Mouse (Mus musculus): ENCODE results near the gene Gm20479. TPM values are rescaled to one million over a fixed set of nuclear protein-coding genes. Genes with fewer than 3 reads are reported as not detected.

Gene Gm20479
- total RNA-seq, 2 experiments from 2014 or later, result not detected

DNA sequence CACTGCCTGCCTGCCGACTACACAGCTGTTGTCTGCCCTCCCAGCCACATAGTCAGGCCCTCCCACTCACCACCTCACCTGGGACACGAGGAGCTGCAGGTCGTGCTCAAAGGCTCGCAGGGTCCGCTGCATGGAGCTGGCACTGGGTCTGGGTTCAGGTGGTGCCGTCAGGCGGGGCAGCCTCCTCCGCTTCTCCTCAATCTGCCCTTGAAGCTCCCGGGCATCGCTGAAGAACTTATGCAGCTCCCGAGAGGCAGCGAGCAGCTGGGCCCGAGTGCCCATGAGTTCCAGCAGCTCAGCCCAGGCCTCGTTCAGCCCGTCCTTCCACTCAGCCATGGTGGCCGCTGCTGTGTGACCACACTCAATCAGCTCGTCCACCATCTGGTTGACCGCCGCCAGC, 11.9 kb upstream of the Gm20479 start:
- no peak for DNase-seq
- intact Hi-C loops (cut with DNase I), result no loop called here

DNA sequence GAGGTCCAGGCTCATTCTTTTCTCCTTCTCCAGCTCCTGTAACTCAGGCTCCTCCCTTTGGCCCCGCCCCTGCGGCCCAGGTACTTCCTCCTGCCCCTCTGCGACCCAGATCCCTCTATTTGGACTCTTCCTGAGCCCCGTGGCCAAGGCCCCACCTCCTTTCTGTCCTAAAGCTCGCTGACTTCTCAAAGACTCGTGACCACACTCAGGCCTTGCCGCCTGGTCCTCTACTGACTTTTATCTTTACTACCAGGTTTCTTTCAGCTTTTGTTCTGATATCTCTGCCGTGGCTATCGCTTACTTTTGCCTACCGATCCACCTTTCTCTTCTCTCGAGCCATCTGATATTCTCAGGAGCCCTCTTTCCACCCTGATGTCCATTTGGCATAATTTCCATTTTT, 10.8 kb upstream of the Gm20479 start:
- no peak for DNase-seq
- intact Hi-C loops (cut with DNase I), result no loop called here

- no peak for DNase-seq
- intact Hi-C loops (cut with DNase I), result no loop called here
These were observed 9.0 kb upstream of the Gm20479 start for GRCm38 (mm10) chr7:27366082-27366844.

DNA sequence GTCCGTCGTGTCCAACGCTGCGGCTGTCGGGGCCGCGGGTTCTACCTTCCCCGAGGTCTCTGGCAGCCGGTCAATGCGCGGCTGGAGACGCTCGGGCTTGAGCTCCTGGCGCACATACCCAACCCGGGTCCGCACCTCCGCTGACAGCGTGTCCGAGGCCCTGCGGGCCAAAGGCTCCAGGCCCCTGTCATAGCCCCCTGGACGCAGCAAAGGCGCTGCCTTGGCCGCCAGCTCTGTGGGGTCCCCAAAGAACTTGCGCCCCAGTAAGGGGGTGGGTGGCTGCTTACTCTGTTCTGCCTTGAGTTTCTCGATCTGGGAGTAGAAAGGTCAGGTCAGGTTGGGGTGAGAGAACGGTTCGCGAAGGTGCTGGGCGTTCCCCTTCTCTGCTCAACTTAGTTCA, 7.2 kb upstream of the Gm20479 start:
- DNase-seq, result no peak
- intact Hi-C loops (cut with DNase I), result no loop called here

GRCm38 (mm10) chr7:27361283-27361946, 4.2 kb upstream of the Gm20479 start:
- peak; percentile 100 for DNase-seq
- intact Hi-C loops (cut with DNase I), result no loop called here

- DNase-seq, result no peak
- intact Hi-C loops (cut with DNase I), result no loop called here
These were observed 3.5 kb upstream of the Gm20479 start for GRCm38 (mm10) chr7:27360749-27361148.

GRCm38 (mm10) chr7:27359706-27360358, 2.6 kb upstream of the Gm20479 start:
- DNase-seq, result no peak
- intact Hi-C loops (cut with DNase I), result no loop called here

DNA sequence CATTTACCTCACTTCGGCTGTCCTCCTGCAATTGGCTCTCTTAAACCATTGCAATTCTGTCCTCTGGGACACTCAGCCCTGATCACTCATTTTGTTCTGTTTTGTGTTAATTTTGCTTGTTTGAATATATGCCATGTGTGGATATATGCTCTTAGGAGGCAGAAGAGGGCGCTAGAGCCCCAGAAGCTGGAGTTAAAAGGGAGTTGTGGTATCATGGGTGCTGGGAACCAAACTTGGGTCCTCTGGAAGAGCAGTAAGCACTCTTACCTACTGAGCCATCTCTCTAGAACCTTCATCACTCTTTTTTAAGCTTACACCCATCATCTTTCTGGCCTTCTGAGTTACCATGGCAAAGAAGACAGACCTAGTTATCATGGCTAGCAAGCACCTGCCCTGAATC, 1.9 kb upstream of the Gm20479 start:
- intact Hi-C loops (cut with DNase I), result no loop called here
- DNase-seq, result no peak

DNA sequence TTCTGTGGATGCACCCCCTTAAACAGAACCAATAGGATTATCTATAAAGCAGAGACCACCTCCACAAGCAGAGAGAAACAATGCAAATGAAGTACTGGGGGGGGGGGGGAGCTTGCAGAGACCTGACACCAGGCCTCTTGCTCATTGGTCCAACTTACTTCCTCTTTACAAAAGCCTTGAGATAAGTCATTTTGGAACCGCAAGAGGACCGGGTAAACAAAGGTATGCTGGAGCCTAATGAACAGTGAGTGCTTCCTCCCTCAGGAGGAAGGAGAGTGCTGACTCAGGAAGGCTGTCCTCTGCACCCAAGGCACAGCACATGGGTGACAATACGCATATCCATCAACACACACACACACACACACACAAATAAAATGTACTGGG, 368 bp upstream of the Gm20479 start:
- intact Hi-C loops (cut with DNase I), result no loop called here
- DNase-seq, result no peak

DNA sequence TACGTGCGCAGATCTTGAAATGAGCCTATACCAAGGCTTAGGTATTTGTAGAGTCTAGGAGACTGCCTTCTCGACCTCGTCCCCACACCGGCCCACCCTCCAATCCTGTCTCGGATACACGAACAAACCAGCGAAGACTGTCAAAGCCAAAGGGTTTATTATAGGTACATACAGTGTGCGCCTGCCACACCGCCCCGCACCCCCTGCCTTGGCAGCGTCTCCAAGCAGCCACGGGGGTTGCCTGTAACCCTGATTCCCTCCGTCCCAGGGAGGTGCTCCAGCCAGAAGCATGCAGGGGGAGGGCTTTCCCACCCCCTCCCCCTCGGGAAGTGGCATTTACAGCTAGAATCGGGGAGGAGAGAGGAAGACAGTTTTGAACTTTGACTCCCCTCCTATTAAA, 971 bp downstream of the Gm20479 start:
- intact Hi-C loops (cut with DNase I), result no loop called here
- no peak for DNase-seq

DNA sequence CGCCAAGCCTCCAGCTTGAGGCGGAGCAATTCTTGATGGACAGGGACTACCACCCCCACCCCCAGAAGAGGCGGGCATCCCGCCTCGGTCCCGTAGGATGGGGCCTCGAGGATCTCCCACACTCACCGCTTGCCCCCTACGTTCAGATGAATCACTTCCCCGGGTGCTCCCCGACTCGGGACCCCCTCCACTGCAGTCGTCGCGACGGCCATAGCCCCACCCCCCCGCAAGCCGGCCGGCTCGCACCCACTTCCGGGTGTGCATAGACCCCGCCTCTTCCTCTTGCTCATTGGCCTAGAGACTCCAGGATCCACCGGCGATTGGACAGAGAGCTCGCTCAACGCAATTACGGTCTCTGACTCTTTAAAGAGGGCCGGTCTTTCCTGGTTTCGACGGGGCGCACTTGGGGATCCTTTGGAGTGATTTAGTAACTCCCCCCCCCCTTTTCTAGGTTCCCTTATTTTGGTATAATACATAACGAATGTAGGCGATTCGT, 1.4 kb downstream of the Gm20479 start, which contains the start of gene Shkbp1:
TSS of gene Shkbp1 (minus strand) at position 275 of the 496 bp plus-strand sequence.
- peak; percentile 88 for DNase-seq
- intact Hi-C loops (cut with DNase I), result no loop called here

DNA sequence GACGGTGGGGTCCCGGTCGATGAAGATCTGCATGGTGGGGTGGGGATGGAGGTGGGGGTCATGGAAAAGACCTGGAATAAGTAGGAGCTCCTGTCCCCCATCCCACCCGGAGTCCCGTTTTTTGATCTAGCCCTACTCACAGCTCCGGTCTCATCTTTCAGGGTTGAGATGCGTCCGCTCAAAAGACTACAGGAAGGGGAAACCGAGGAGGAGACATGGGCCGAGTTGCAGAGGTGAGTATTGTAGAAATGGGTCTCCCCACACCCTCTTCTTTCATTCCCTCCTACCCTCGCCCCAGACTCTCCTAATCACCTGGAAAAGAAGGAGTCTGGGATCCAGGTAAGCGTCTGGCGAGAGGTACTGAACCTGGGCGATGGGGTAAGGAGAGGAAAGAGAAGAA, 2.0 kb downstream of the Gm20479 start:
- intact Hi-C loops (cut with DNase I), result no loop called here
- DNase-seq, result no peak

DNA sequence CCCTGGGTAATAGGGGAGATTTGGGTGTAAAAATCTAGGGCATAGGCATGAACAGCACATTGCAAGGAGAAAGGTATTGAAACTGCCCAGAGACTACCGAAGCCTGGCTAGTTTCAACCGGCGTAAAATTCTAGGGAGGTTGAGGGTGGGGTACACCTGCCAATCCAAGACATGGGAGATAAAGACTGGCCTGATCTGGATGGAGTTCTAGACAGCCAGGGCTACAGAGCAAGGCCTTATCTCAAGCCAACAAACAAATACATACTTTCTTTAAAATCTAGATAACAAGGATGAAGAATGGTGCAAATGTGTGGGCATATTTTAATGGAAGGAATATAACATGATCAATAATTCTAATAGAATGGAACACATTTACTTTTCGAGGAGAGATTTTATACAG, 2.4 kb downstream of the Gm20479 start:
- intact Hi-C loops (cut with DNase I), result no loop called here
- no peak for DNase-seq

DNA sequence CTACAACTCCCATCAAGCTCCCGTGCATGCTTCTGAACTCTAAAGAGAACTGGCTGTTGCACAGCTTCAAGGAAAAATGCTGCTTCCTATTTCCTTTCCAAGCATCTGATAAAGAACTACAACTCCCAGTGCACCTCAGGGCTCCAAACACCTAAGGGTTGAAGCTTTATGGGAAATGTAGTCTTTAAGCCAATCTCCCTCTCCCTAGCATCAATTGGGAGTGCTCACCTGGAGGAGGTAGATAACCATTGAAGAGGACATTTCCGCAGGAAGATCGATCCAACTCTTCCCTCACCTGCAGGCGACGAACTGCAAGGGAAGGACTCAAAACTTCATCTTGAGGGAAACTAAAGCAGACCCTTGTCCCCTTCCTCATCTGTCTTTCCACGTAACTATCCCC, 3.1 kb downstream of the Gm20479 start:
- intact Hi-C loops (cut with DNase I), result no loop called here
- no peak for DNase-seq

DNA sequence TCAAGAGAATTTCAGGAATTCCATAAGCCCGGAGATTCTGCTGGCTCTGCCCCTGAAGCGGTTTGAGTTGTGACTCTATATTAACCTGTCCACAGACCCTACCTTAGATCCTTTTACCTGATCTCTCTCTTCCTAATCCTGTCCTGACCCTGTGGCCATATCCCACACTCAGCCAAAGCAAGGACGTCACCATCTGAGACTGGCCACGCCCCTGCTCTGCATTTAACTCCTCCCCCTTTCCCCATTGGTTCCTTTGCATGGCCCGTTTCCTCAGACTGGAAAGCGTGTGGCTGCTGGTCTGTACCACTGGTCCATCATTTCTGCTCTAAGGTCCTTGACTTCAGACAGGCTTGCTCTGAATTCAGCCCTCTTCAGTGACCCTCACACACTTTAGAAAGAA, 11.8 kb downstream of the Gm20479 start:
- intact Hi-C loops (cut with DNase I), result no loop called here

DNA sequence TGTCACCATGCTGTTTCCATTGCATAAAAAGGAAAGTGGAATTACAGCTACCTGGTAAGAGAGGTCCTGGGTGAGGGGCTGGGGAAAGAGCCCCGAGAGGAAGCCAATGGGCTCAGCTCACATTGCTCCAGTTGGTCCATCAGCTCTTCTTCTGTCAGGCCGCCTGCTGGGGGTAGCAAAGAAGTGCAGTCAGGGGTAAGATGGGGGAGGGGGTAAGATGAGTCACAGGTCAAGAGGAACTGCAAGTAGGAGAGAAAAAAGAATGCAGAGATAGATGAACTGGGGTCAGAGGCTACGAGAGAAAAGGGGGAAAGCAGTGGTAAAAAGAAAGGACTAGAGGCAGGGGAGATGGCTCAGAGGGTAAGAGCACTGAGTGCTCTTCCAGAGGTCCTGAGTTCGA, 14.6 kb downstream of the Gm20479 start:
- intact Hi-C loops (cut with DNase I), result no loop called here
- no peak for DNase-seq

More for the DNA sequence above, 11.8 kb downstream of the Gm20479 start:
- DNase-seq, result no peak

- no peak for DNase-seq
- intact Hi-C loops (cut with DNase I), result loop anchor here (10.0 kb wide), 1 partner anchor 165 kb away; no protein-coding TSS in a partner anchor
These were observed 17.7 kb downstream of the Gm20479 start for GRCm38 (mm10) chr7:27339519-27339918.

GRCm38 (mm10) chr7:27339114-27339513, 18.1 kb downstream of the Gm20479 start:
- intact Hi-C loops (cut with DNase I), result loop anchor here (10.0 kb wide), 1 partner anchor 166 kb away; no protein-coding TSS in a partner anchor
- DNase-seq, result no peak

- no peak for DNase-seq
- intact Hi-C loops (cut with DNase I), result loop anchor here (10.0 kb wide), 1 partner anchor 167 kb away; no protein-coding TSS in a partner anchor
These were observed 19.9 kb downstream of the Gm20479 start, which contains the start of gene Ltbp4 for GRCm38 (mm10) chr7:27337175-27337853. Gene Ltbp4 (minus strand): TSS chr7:27337692.

GRCm38 (mm10) chr7:27335928-27336823, 21.0 kb downstream of the Gm20479 start:
- intact Hi-C loops (cut with DNase I), result loop anchor here (10.0 kb wide), 1 partner anchor 169 kb away; no protein-coding TSS in a partner anchor
- DNase-seq, result peak; percentile 91
